Mouse (Mus musculus) brain, embryonic 14.5 days (tissue): ENCODE data around the gene Sptssa.

Experiments
- CTCF ChIP-seq: fragments of 200-500 bp; IDR thresholded peaks from 2 replicates; pipeline ENCODE4 v1.5.1; 2012; ENCODE audit warnings: inconsistent platforms, mild to moderate bottlenecking, moderate library complexity, borderline replicate concordance; ENCODE audit not compliant: insufficient read depth, insufficient read length; ENCODE audit errors: extremely low read depth
- POLR2A ChIP-seq: fragments of 200-500 bp; IDR thresholded peaks from 2 replicates; pipeline ENCODE4 v1.6.1; 2012; ENCODE audit warnings: mild to moderate bottlenecking, inconsistent platforms, borderline replicate concordance; ENCODE audit not compliant: poor library complexity, insufficient read depth, insufficient read length, severe bottlenecking; ENCODE audit errors: extremely low read depth

DNA sequence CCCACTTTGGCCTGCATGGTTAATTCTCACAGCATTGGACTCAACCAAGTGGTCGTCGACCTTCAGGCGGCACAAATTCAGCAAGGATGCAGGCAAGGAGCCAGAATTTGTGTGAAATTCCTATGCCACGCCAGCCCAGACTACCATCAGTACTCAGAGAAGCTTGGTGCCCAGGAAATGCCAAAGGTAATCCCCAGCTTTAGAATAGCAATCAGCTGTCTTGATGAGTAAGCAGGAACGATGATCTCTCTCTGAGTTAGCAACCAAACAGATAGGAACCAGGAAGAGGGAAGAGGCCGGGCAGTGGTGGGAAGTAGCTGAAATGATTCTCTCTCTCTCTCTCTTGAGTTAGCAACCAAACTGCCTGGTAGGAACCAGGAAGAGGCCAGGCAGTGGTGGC, 16.1 kb downstream of the Sptssa start:
- TF ChIP-seq CTCF (no peak), POLR2A (no peak)
